Mouse (Mus musculus): Measurements from ENCODE around the gene Tet1. TPM values are rescaled to one million over a fixed set of nuclear protein-coding genes. Genes with fewer than 3 reads are reported as not detected.

Gene Tet1
- polyA plus RNA-seq, 1 experiment from 2014 or later: 30.8 TPM

- H3K4me3 ChIP-seq (ENCODE audit: low read depth, low read length): peak overlapping the region; percentile 52
- ATAC-seq (replicated peaks; ENCODE audit: low FRiP score, low TSS enrichment, low read depth): peak; percentile 91
- peak overlapping the region; percentile 87 for H3K4me2 ChIP-seq (ENCODE audit: low read length)
- no peaks in the 10 kb centered on the region for H3K27me3 ChIP-seq (replicated peaks; ENCODE audit: control insufficient read depth, insufficient read depth, low read length)
- peak overlapping the region; percentile 67 for H3K9ac ChIP-seq (ENCODE audit: low read length)
- H3K9me3 ChIP-seq (ENCODE audit: control insufficient read depth, low read length): 0 out of 2 replicates have a peak, but pooled peaks cover 2% of the 10 kb centered on the region
- H3K27ac ChIP-seq (ENCODE audit: low read depth): peak overlapping the region; percentile 95
- peaks cover 25% of the 10 kb centered on the region for H3K4me1 ChIP-seq (replicated peaks; ENCODE audit: control insufficient read depth, insufficient read depth, low read length)
- WGBS: 1% methylated on average over 28 of the region's 28 CpGs
- H3K36me3 ChIP-seq (ENCODE audit: control insufficient read depth, insufficient read depth, low read length): peaks cover 4% of the 10 kb centered on the region; the same call in 1 of the 2 replicates
- DNase-seq (ENCODE audit: low spot score): peak; percentile 89
Observed at GRCm38 (mm10) chr10:62865167-62866034, 43.4 kb downstream of the Tet1 start.

- H3K27me3 ChIP-seq (replicated peaks; ENCODE audit: control insufficient read depth, insufficient read depth, low read length): no peaks in the 10 kb centered on the region
- ATAC-seq (replicated peaks; ENCODE audit: low FRiP score, low TSS enrichment, low read depth): no peak
- H3K9ac ChIP-seq (ENCODE audit: low read length): no peak overlapping the region
- peak overlapping the region; percentile 87 for H3K4me2 ChIP-seq (ENCODE audit: low read length)
- WGBS: 62% methylated on average over 3 of the region's 3 CpGs
- H3K27ac ChIP-seq (ENCODE audit: low read depth): no peak overlapping the region
- peaks cover 4% of the 10 kb centered on the region; the same call in 1 of the 2 replicates for H3K36me3 ChIP-seq (ENCODE audit: control insufficient read depth, insufficient read depth, low read length)
- H3K9me3 ChIP-seq (ENCODE audit: control insufficient read depth, low read length): 0 out of 2 replicates have a peak, but pooled peaks cover 2% of the 10 kb centered on the region
- DNase-seq (ENCODE audit: low spot score): no peak
- H3K4me1 ChIP-seq (replicated peaks; ENCODE audit: control insufficient read depth, insufficient read depth, low read length): peaks cover 25% of the 10 kb centered on the region
- H3K4me3 ChIP-seq (ENCODE audit: low read depth, low read length): peak overlapping the region; percentile 52; the same call in 1 of the 2 replicates
Observed at GRCm38 (mm10) chr10:62863563-62863962, 45.2 kb downstream of the Tet1 start.

GRCm38 (mm10) chr10:62862435-62862834 lies 46.4 kb downstream of the Tet1 start:
- ATAC-seq (replicated peaks; ENCODE audit: low FRiP score, low TSS enrichment, low read depth) (no peak), DNase-seq (ENCODE audit: low spot score) (no peak)
- Histone ChIP-seq H3K9me3 (ENCODE audit: control insufficient read depth, low read length) (0 out of 2 replicates have a peak, but pooled peaks cover 2% of the 10 kb centered on the region), H3K9ac (ENCODE audit: low read length) (no peak overlapping the region), H3K4me3 (ENCODE audit: low read depth, low read length) (no peak overlapping the region), H3K27me3 (replicated peaks; ENCODE audit: control insufficient read depth, insufficient read depth, low read length) (no peaks in the 10 kb centered on the region), H3K4me1 (replicated peaks; ENCODE audit: control insufficient read depth, insufficient read depth, low read length) (peaks cover 25% of the 10 kb centered on the region), H3K4me2 (ENCODE audit: low read length) (no peak overlapping the region), H3K36me3 (ENCODE audit: control insufficient read depth, insufficient read depth, low read length) (peaks cover 4% of the 10 kb centered on the region; the same call in 1 of the 2 replicates), H3K27ac (ENCODE audit: low read depth) (no peak overlapping the region)
- WGBS: 92% methylated on average over 1 of the region's 1 CpGs

GRCm38 (mm10) chr10:62858967-62859366 lies 49.8 kb downstream of the Tet1 start:
- peaks cover 9% of the 10 kb centered on the region for H3K4me1 ChIP-seq (replicated peaks; ENCODE audit: control insufficient read depth, insufficient read depth, low read length)
- H3K27ac ChIP-seq (ENCODE audit: low read depth): no peak overlapping the region
- ATAC-seq (replicated peaks; ENCODE audit: low FRiP score, low TSS enrichment, low read depth): no peak
- no peaks in the 10 kb centered on the region for H3K27me3 ChIP-seq (replicated peaks; ENCODE audit: control insufficient read depth, insufficient read depth, low read length)
- WGBS: 86% methylated on average over 5 of the region's 5 CpGs
- no peak overlapping the region for H3K4me2 ChIP-seq (ENCODE audit: low read length)
- DNase-seq (ENCODE audit: low spot score): no peak
- peaks cover 4% of the 10 kb centered on the region; the same call in 1 of the 2 replicates for H3K36me3 ChIP-seq (ENCODE audit: control insufficient read depth, insufficient read depth, low read length)
- H3K9me3 ChIP-seq (ENCODE audit: control insufficient read depth, low read length): 0 out of 2 replicates have a peak, but pooled peaks cover 2% of the 10 kb centered on the region
- no peak overlapping the region for H3K9ac ChIP-seq (ENCODE audit: low read length)
- no peak overlapping the region for H3K4me3 ChIP-seq (ENCODE audit: low read depth, low read length)

- 69% methylated on average over 10 of the region's 10 CpGs for WGBS
- DNase-seq (ENCODE audit: low spot score) (no peak), ATAC-seq (replicated peaks; ENCODE audit: low FRiP score, low TSS enrichment, low read depth) (no peak; the same call in 1 of the 2 replicates)
- no peak overlapping the region for H3K9ac ChIP-seq (ENCODE audit: low read length)
- H3K4me2 ChIP-seq (ENCODE audit: low read length): no peak overlapping the region
- no peak overlapping the region for H3K27ac ChIP-seq (ENCODE audit: low read depth)
- H3K4me1 ChIP-seq (replicated peaks; ENCODE audit: control insufficient read depth, insufficient read depth, low read length): no peaks in the 10 kb centered on the region
- H3K27me3 ChIP-seq (replicated peaks; ENCODE audit: control insufficient read depth, insufficient read depth, low read length): no peaks in the 10 kb centered on the region
- H3K36me3 ChIP-seq (ENCODE audit: control insufficient read depth, insufficient read depth, low read length): peaks cover 4% of the 10 kb centered on the region; the same call in 1 of the 2 replicates
- no peaks in the 10 kb centered on the region for H3K9me3 ChIP-seq (ENCODE audit: control insufficient read depth, low read length)
- no peak overlapping the region for H3K4me3 ChIP-seq (ENCODE audit: low read depth, low read length)
Observed at GRCm38 (mm10) chr10:62856690-62857290, 52.0 kb downstream of the Tet1 start.

- no peak for DNase-seq (ENCODE audit: low spot score)
- no peak; the same call in 1 of the 2 replicates for ATAC-seq (replicated peaks; ENCODE audit: low FRiP score, low TSS enrichment, low read depth)
- H3K4me2 ChIP-seq (ENCODE audit: low read length): no peak overlapping the region
- H3K27me3 ChIP-seq (replicated peaks; ENCODE audit: control insufficient read depth, insufficient read depth, low read length): no peaks in the 10 kb centered on the region
- H3K4me3 ChIP-seq (ENCODE audit: low read depth, low read length): no peak overlapping the region
- WGBS: 53% methylated on average over 2 of the region's 2 CpGs
- H3K27ac ChIP-seq (ENCODE audit: low read depth): no peak overlapping the region
- no peak overlapping the region for H3K9ac ChIP-seq (ENCODE audit: low read length)
- H3K36me3 ChIP-seq (ENCODE audit: control insufficient read depth, insufficient read depth, low read length): no peaks in the 10 kb centered on the region
- no peaks in the 10 kb centered on the region for H3K9me3 ChIP-seq (ENCODE audit: control insufficient read depth, low read length)
- no peaks in the 10 kb centered on the region for H3K4me1 ChIP-seq (replicated peaks; ENCODE audit: control insufficient read depth, insufficient read depth, low read length)
Observed at GRCm38 (mm10) chr10:62854992-62855391, 53.8 kb downstream of the Tet1 start.

- H3K9ac ChIP-seq (ENCODE audit: low read length): no peak overlapping the region
- no peaks in the 10 kb centered on the region for H3K9me3 ChIP-seq (ENCODE audit: control insufficient read depth, low read length)
- H3K4me1 ChIP-seq (replicated peaks; ENCODE audit: control insufficient read depth, insufficient read depth, low read length): no peaks in the 10 kb centered on the region
- H3K36me3 ChIP-seq (ENCODE audit: control insufficient read depth, insufficient read depth, low read length): no peaks in the 10 kb centered on the region
- ATAC-seq (replicated peaks; ENCODE audit: low FRiP score, low TSS enrichment, low read depth) (no peak), DNase-seq (ENCODE audit: low spot score) (no peak)
- no peak overlapping the region for H3K4me2 ChIP-seq (ENCODE audit: low read length)
- H3K27me3 ChIP-seq (replicated peaks; ENCODE audit: control insufficient read depth, insufficient read depth, low read length): no peaks in the 10 kb centered on the region
- no peak overlapping the region for H3K27ac ChIP-seq (ENCODE audit: low read depth)
- H3K4me3 ChIP-seq (ENCODE audit: low read depth, low read length): no peak overlapping the region
- 61% methylated on average over 4 of the region's 4 CpGs for WGBS
Observed at GRCm38 (mm10) chr10:62854581-62854980, 54.2 kb downstream of the Tet1 start.

GRCm38 (mm10) chr10:62851578-62851977 lies 57.2 kb downstream of the Tet1 start:
- Histone ChIP-seq H3K4me2 (ENCODE audit: low read length) (no peak overlapping the region), H3K27me3 (replicated peaks; ENCODE audit: control insufficient read depth, insufficient read depth, low read length) (no peaks in the 10 kb centered on the region)
- WGBS: 86% methylated on average over 7 of the region's 7 CpGs

More at GRCm38 (mm10) chr10:62851578-62851977, 57.2 kb downstream of the Tet1 start:
- no peak overlapping the region for H3K27ac ChIP-seq (ENCODE audit: low read depth)
- DNase-seq (ENCODE audit: low spot score) (no peak), ATAC-seq (replicated peaks; ENCODE audit: low FRiP score, low TSS enrichment, low read depth) (no peak)
- H3K9ac ChIP-seq (ENCODE audit: low read length): no peak overlapping the region
- H3K36me3 ChIP-seq (ENCODE audit: control insufficient read depth, insufficient read depth, low read length): no peaks in the 10 kb centered on the region
- no peak overlapping the region for H3K4me3 ChIP-seq (ENCODE audit: low read depth, low read length)
- H3K9me3 ChIP-seq (ENCODE audit: control insufficient read depth, low read length): no peaks in the 10 kb centered on the region
- no peaks in the 10 kb centered on the region for H3K4me1 ChIP-seq (replicated peaks; ENCODE audit: control insufficient read depth, insufficient read depth, low read length)
